In genomic region chr11:69686377-69686776, GRCm38 (mm10) we compare ENCODE assay signal across 8 mouse cellular contexts. TPM values are rescaled to one million over a fixed set of nuclear protein-coding genes. Genes with fewer than 3 reads are reported as not detected.
A peak's percentile ranks its signal among the peaks of the same experiment; 100 is the strongest.
DNase-seq lines count a peak whose midpoint lies in the region; ATAC-seq lines count a peak whose summit lies in the region.

No protein-coding gene starts in this region.

- no peak overlapping the region for H3K4me3 ChIP-seq in forebrain, embryonic 12.5 days (replicated peaks)
- H3K4me3 ChIP-seq in forebrain, embryonic 13.5 days: no peak overlapping the region
- H3K4me3 ChIP-seq in kidney, embryonic 15.5 days (replicated peaks): no peak overlapping the region

- H3K4me2 ChIP-seq in forebrain, embryonic 12.5 days: no peak overlapping the region
- H3K4me2 ChIP-seq in forebrain, embryonic 13.5 days: no peak overlapping the region
- H3K4me2 ChIP-seq in kidney, embryonic 15.5 days: no peak overlapping the region

- peaks cover 17% of the 10 kb centered on the region; the same call in 1 of the 2 replicates for H3K27me3 ChIP-seq in forebrain, embryonic 12.5 days
- no peaks in the 10 kb centered on the region for H3K27me3 ChIP-seq in forebrain, embryonic 13.5 days
- H3K27me3 ChIP-seq in kidney, embryonic 15.5 days: no peaks in the 10 kb centered on the region

- WGBS in forebrain, embryonic 12.5 days: 15% methylated on average over 4 of the region's 4 CpGs
- WGBS in forebrain, embryonic 13.5 days: 19% methylated on average over 4 of the region's 4 CpGs
- 15% methylated on average over 4 of the region's 4 CpGs for WGBS in kidney, embryonic 15.5 days

- no peaks in the 10 kb centered on the region for H3K36me3 ChIP-seq in forebrain, embryonic 12.5 days (replicated peaks)
- no peaks in the 10 kb centered on the region for H3K36me3 ChIP-seq in forebrain, embryonic 13.5 days (ENCODE audit: poor library complexity, severe bottlenecking)
- no peaks in the 10 kb centered on the region for H3K36me3 ChIP-seq in kidney, embryonic 15.5 days

- H3K9me3 ChIP-seq in forebrain, embryonic 12.5 days: no peaks in the 10 kb centered on the region
- no peaks in the 10 kb centered on the region for H3K9me3 ChIP-seq in forebrain, embryonic 13.5 days (replicated peaks)
- no peaks in the 10 kb centered on the region for H3K9me3 ChIP-seq in kidney, embryonic 15.5 days (replicated peaks)

- H3K4me1 ChIP-seq in forebrain, embryonic 12.5 days: peaks cover 16% of the 10 kb centered on the region
- H3K4me1 ChIP-seq in forebrain, embryonic 13.5 days: peaks cover 30% of the 10 kb centered on the region
- H3K4me1 ChIP-seq in kidney, embryonic 15.5 days: peaks cover 35% of the 10 kb centered on the region

- ATAC-seq in forebrain, embryonic 12.5 days (ENCODE audit: low FRiP score): no peak
- ATAC-seq in forebrain, embryonic 13.5 days: no peak
- no peak for ATAC-seq in kidney, embryonic 15.5 days (replicated peaks; ENCODE audit: low FRiP score)
- ATAC-seq in megakaryocyte, adult 5-6 weeks (ENCODE audit: poor library complexity, severe bottlenecking): no peak

- DNase-seq in adrenal gland, postnatal 25 days: peak; percentile 71
- DNase-seq in heart, adult 18-20 months: peak; percentile 90 to 91
- peak; percentile 92 for DNase-seq in lung, postnatal 14 days
- DNase-seq in frontal cortex, postnatal 14 days (ENCODE audit: low spot score in 2 of 2): no peak

- H3K27ac ChIP-seq in forebrain, embryonic 12.5 days: no peak overlapping the region
- H3K27ac ChIP-seq in forebrain, embryonic 13.5 days: no peak overlapping the region; the same call in 1 of the 2 replicates
- peak overlapping the region; percentile 7; the same call in 1 of the 2 replicates for H3K27ac ChIP-seq in kidney, embryonic 15.5 days

- 0 out of 2 replicates have a peak overlapping the region, but pooled peaks have one; percentile 25 for H3K9ac ChIP-seq in forebrain, embryonic 12.5 days
- no peak overlapping the region; the same call in 1 of the 2 replicates for H3K9ac ChIP-seq in forebrain, embryonic 13.5 days
- no peak overlapping the region for H3K9ac ChIP-seq in kidney, embryonic 15.5 days

RNA-seq across cellular contexts. Expression of gene Tnfsf13, which starts 0.8 kb away (rescaled TPM):
- polyA plus RNA-seq in forebrain, embryonic 12.5 days (2016; fragmentation: Nextera tagmentation; extraction: Ambion mirVana): 0.26 TPM in 1 of 2 replicates, not detected in the other
- 0.15 and 0.43 TPM in 2 replicates for polyA plus RNA-seq in forebrain, embryonic 13.5 days (2015; fragmentation: Nextera tagmentation; extraction: Ambion mirVana)
- 3.8 and 4.1 TPM in 2 replicates for total RNA-seq in adrenal gland, postnatal 25 days (2021)
- 1 to 10 TPM; 1.5 to 1.7 TPM for total RNA-seq in heart, adult 18-20 months (2021)
- 0.45 and 0.53 TPM in 2 replicates for polyA plus RNA-seq in kidney, embryonic 15.5 days (2015; fragmentation: Nextera tagmentation; extraction: Ambion mirVana)
- 37.7 and 47.2 TPM in 2 replicates for total RNA-seq in megakaryocyte, adult 5-6 weeks (2015)
- total RNA-seq in megakaryocyte, adult 5-6 weeks (2017): 74.3 and 78.9 TPM in 2 replicates

RNA-seq across cellular contexts. Expression of gene Senp3, which starts 4.5 kb away (rescaled TPM):
- 106 and 119 TPM in 2 replicates for polyA plus RNA-seq in forebrain, embryonic 12.5 days (2016; fragmentation: Nextera tagmentation; extraction: Ambion mirVana)
- 93.7 and 99.6 TPM in 2 replicates for polyA plus RNA-seq in forebrain, embryonic 13.5 days (2015; fragmentation: Nextera tagmentation; extraction: Ambion mirVana)
- 91.6 and 91.8 TPM in 2 replicates for total RNA-seq in adrenal gland, postnatal 25 days (2021)
- 10 to 100 TPM; 27.3 to 35.1 TPM for total RNA-seq in heart, adult 18-20 months (2021)
- 91.6 and 95.2 TPM in 2 replicates for polyA plus RNA-seq in kidney, embryonic 15.5 days (2015; fragmentation: Nextera tagmentation; extraction: Ambion mirVana)
- total RNA-seq in megakaryocyte, adult 5-6 weeks (2015): 94.3 and 104 TPM in 2 replicates
- 68.9 and 80.8 TPM in 2 replicates for total RNA-seq in megakaryocyte, adult 5-6 weeks (2017)

RNA-seq across cellular contexts. Expression of gene Tnfsf12, which starts 9.3 kb away (rescaled TPM):
- 1.3 and 1.6 TPM in 2 replicates for polyA plus RNA-seq in forebrain, embryonic 12.5 days (2016; fragmentation: Nextera tagmentation; extraction: Ambion mirVana)
- 1.00 and 1.1 TPM in 2 replicates for polyA plus RNA-seq in forebrain, embryonic 13.5 days (2015; fragmentation: Nextera tagmentation; extraction: Ambion mirVana)
- 16.6 and 25.6 TPM in 2 replicates for total RNA-seq in adrenal gland, postnatal 25 days (2021)
- total RNA-seq in heart, adult 18-20 months (2021): 10 to 100 TPM; 16.9 to 17.1 TPM
- 9.1 and 11.1 TPM in 2 replicates for polyA plus RNA-seq in kidney, embryonic 15.5 days (2015; fragmentation: Nextera tagmentation; extraction: Ambion mirVana)
- total RNA-seq in megakaryocyte, adult 5-6 weeks (2015): 25.5 and 25.9 TPM in 2 replicates
- 3.2 and 4.9 TPM in 2 replicates for total RNA-seq in megakaryocyte, adult 5-6 weeks (2017)

RNA-seq across cellular contexts. Expression of gene Tnfsfm13, which starts 9.5 kb away (rescaled TPM):
- polyA plus RNA-seq in forebrain, embryonic 12.5 days (2016; fragmentation: Nextera tagmentation; extraction: Ambion mirVana): 0.51 and 0.84 TPM in 2 replicates
- 0.45 and 0.87 TPM in 2 replicates for polyA plus RNA-seq in forebrain, embryonic 13.5 days (2015; fragmentation: Nextera tagmentation; extraction: Ambion mirVana)
- total RNA-seq in adrenal gland, postnatal 25 days (2021): 3.8 and 4.6 TPM in 2 replicates
- 1 to 10 TPM; 2.5 to 4.1 TPM for total RNA-seq in heart, adult 18-20 months (2021)
- polyA plus RNA-seq in kidney, embryonic 15.5 days (2015; fragmentation: Nextera tagmentation; extraction: Ambion mirVana): 4.5 and 7.0 TPM in 2 replicates
- 11.6 and 13.6 TPM in 2 replicates for total RNA-seq in megakaryocyte, adult 5-6 weeks (2015)
- total RNA-seq in megakaryocyte, adult 5-6 weeks (2017): 8.5 and 12.2 TPM in 2 replicates

RNA-seq across cellular contexts. Expression of gene Eif4a1, which starts 14.2 kb away (rescaled TPM):
- polyA plus RNA-seq in forebrain, embryonic 12.5 days (2016; fragmentation: Nextera tagmentation; extraction: Ambion mirVana): 694 and 751 TPM in 2 replicates
- polyA plus RNA-seq in forebrain, embryonic 13.5 days (2015; fragmentation: Nextera tagmentation; extraction: Ambion mirVana): 654 and 701 TPM in 2 replicates
- 624 and 654 TPM in 2 replicates for total RNA-seq in adrenal gland, postnatal 25 days (2021)
- 100 to 1,000 TPM; 185 to 188 TPM for total RNA-seq in heart, adult 18-20 months (2021)
- polyA plus RNA-seq in kidney, embryonic 15.5 days (2015; fragmentation: Nextera tagmentation; extraction: Ambion mirVana): 586 and 589 TPM in 2 replicates
- 457 and 494 TPM in 2 replicates for total RNA-seq in megakaryocyte, adult 5-6 weeks (2015)
- 511 and 523 TPM in 2 replicates for total RNA-seq in megakaryocyte, adult 5-6 weeks (2017)

Comparison
In these comparisons a context has a peak if more than half of its experiments do, and no peak if none do; other contexts are left out.
1. DNase-seq: peak in adrenal gland, postnatal 25 days (single experiment), heart, adult 18-20 months (2 of 2) and lung, postnatal 14 days (single experiment); none in frontal cortex, postnatal 14 days (0 of 2).